Mouse (Mus musculus): ENCODE results near the gene Prima1. TPM values are rescaled to one million over a fixed set of nuclear protein-coding genes. Genes with fewer than 3 reads are reported as not detected.

Prima1 gene
- not detected for polyA plus RNA-seq (2012; fragmentation: generic; extraction: Trizol)

- H3K27me3 ChIP-seq (ENCODE audit: control insufficient read depth, insufficient read depth, insufficient read length) = no peaks in the 10 kb centered on the region
- TF ChIP-seq SRF (IDR thresholded peaks at IDR 0.05; ENCODE audit: control insufficient read depth, insufficient read length, low read depth) = no peak
- TF ChIP-seq TCF3 (IDR thresholded peaks at IDR 0.05; ENCODE audit: insufficient read length, low read depth) = no peak
- TF ChIP-seq E2F4 (IDR thresholded peaks at IDR 0.05; ENCODE audit: insufficient read depth) = no peak
- TF ChIP-seq MYOD1 (IDR thresholded peaks at IDR 0.05; ENCODE audit: control insufficient read depth in 1 of 3, insufficient read length in 2 of 3, low read depth in 2 of 3) = no peak
- TF ChIP-seq CEBPB (IDR thresholded peaks at IDR 0.05; ENCODE audit: insufficient read depth, poor library complexity, severe bottlenecking) = no peak
- TF ChIP-seq TCF12 (IDR thresholded peaks at IDR 0.05; ENCODE audit: insufficient read depth, poor library complexity, severe bottlenecking) = no peak
- TF ChIP-seq USF1 (IDR thresholded peaks at IDR 0.05; ENCODE audit: low read depth) = no peak
- TF ChIP-seq MYOG (IDR thresholded peaks at IDR 0.05; ENCODE audit: control insufficient read depth in 1 of 3, insufficient read depth in 1 of 3, insufficient read length in 2 of 3, low read depth in 2 of 3) = no peak
- no peak for TF ChIP-seq POLR2A (IDR thresholded peaks at IDR 0.05; ENCODE audit: insufficient read length, low read depth)
- no peak for TF ChIP-seq POLR2AphosphoS2 (IDR thresholded peaks at IDR 0.05; ENCODE audit: insufficient read length, low read depth)
- no peak for TF ChIP-seq MAX (IDR thresholded peaks at IDR 0.05; ENCODE audit: low read depth)
- TF ChIP-seq REST (IDR thresholded peaks at IDR 0.05; ENCODE audit: insufficient read depth, insufficient read length) = no peak
- no peaks in the 10 kb centered on the region for H3K36me3 ChIP-seq (ENCODE audit: control insufficient read depth, insufficient read depth)
These were observed at the start of gene Prima1 for GRCm38 (mm10) chr12:103242083-103242581. Gene Prima1 (minus strand): TSS chr12:103242150.

GRCm38 (mm10) chr12:103287276-103287675, 45.3 kb upstream of the Prima1 start:
- TF ChIP-seq REST (IDR thresholded peaks at IDR 0.05; ENCODE audit: insufficient read depth, insufficient read length) (no peak), USF1 (IDR thresholded peaks at IDR 0.05; ENCODE audit: low read depth) (no peak), POLR2AphosphoS2 (IDR thresholded peaks at IDR 0.05; ENCODE audit: insufficient read length, low read depth) (no peak), TCF12 (IDR thresholded peaks at IDR 0.05; ENCODE audit: insufficient read depth, poor library complexity, severe bottlenecking) (no peak), MYOD1 (IDR thresholded peaks at IDR 0.05; ENCODE audit: control insufficient read depth in 1 of 3, insufficient read length in 2 of 3, low read depth in 2 of 3) (no peak), SRF (IDR thresholded peaks at IDR 0.05; ENCODE audit: control insufficient read depth, insufficient read length, low read depth) (no peak), TCF3 (IDR thresholded peaks at IDR 0.05; ENCODE audit: insufficient read length, low read depth) (no peak), MYOG (IDR thresholded peaks at IDR 0.05; ENCODE audit: control insufficient read depth in 1 of 3, insufficient read depth in 1 of 3, insufficient read length in 2 of 3, low read depth in 2 of 3) (no peak)

More at GRCm38 (mm10) chr12:103242083-103242581, at the start of gene Prima1:
- H3ac ChIP-seq (ENCODE audit: control insufficient read depth, insufficient read length) = no peak within 1 kb of the TSS
- no peak within 1 kb of the TSS for H3K4me3 ChIP-seq
- H3K79me2 ChIP-seq (ENCODE audit: control insufficient read depth, insufficient read depth) = no peaks in the 10 kb centered on the region
- no peak within 1 kb of the TSS for H3K4me2 ChIP-seq (ENCODE audit: low read depth)

GRCm38 (mm10) chr12:103283411-103283810, 41.5 kb upstream of the Prima1 start:
- Histone ChIP-seq H3K36me3 (ENCODE audit: control insufficient read depth, insufficient read depth) (no peaks in the 10 kb centered on the region), H3K4me2 (ENCODE audit: low read depth) (no peak overlapping the region), H3ac (ENCODE audit: control insufficient read depth, insufficient read length) (no peak overlapping the region), H3K27me3 (ENCODE audit: control insufficient read depth, insufficient read depth, insufficient read length) (no peaks in the 10 kb centered on the region), H3K79me2 (ENCODE audit: control insufficient read depth, insufficient read depth) (no peaks in the 10 kb centered on the region), H3K4me3 (no peak overlapping the region)
- TF ChIP-seq SRF (IDR thresholded peaks at IDR 0.05; ENCODE audit: control insufficient read depth, insufficient read length, low read depth) (no peak), MYOG (IDR thresholded peaks at IDR 0.05; ENCODE audit: control insufficient read depth in 1 of 3, insufficient read depth in 1 of 3, insufficient read length in 2 of 3, low read depth in 2 of 3) (no peak), TCF12 (IDR thresholded peaks at IDR 0.05; ENCODE audit: insufficient read depth, poor library complexity, severe bottlenecking) (no peak), E2F4 (IDR thresholded peaks at IDR 0.05; ENCODE audit: insufficient read depth) (no peak), USF1 (IDR thresholded peaks at IDR 0.05; ENCODE audit: low read depth) (no peak), REST (IDR thresholded peaks at IDR 0.05; ENCODE audit: insufficient read depth, insufficient read length) (no peak), TCF3 (IDR thresholded peaks at IDR 0.05; ENCODE audit: insufficient read length, low read depth) (no peak), CEBPB (IDR thresholded peaks at IDR 0.05; ENCODE audit: insufficient read depth, poor library complexity, severe bottlenecking) (no peak), POLR2AphosphoS2 (IDR thresholded peaks at IDR 0.05; ENCODE audit: insufficient read length, low read depth) (no peak), MAX (IDR thresholded peaks at IDR 0.05; ENCODE audit: low read depth) (no peak), MYOD1 (IDR thresholded peaks at IDR 0.05; ENCODE audit: control insufficient read depth in 1 of 3, insufficient read length in 2 of 3, low read depth in 2 of 3) (no peak), POLR2A (IDR thresholded peaks at IDR 0.05; ENCODE audit: insufficient read length, low read depth) (no peak)

More at GRCm38 (mm10) chr12:103287276-103287675, 45.3 kb upstream of the Prima1 start:
- H3K27me3 ChIP-seq (ENCODE audit: control insufficient read depth, insufficient read depth, insufficient read length) = no peaks in the 10 kb centered on the region
- no peaks in the 10 kb centered on the region for H3K79me2 ChIP-seq (ENCODE audit: control insufficient read depth, insufficient read depth)
- no peaks in the 10 kb centered on the region for H3K36me3 ChIP-seq (ENCODE audit: control insufficient read depth, insufficient read depth)
- H3ac ChIP-seq (ENCODE audit: control insufficient read depth, insufficient read length) = no peak overlapping the region
- H3K4me2 ChIP-seq (ENCODE audit: low read depth) = no peak overlapping the region
- H3K4me3 ChIP-seq = no peak overlapping the region

DNA sequence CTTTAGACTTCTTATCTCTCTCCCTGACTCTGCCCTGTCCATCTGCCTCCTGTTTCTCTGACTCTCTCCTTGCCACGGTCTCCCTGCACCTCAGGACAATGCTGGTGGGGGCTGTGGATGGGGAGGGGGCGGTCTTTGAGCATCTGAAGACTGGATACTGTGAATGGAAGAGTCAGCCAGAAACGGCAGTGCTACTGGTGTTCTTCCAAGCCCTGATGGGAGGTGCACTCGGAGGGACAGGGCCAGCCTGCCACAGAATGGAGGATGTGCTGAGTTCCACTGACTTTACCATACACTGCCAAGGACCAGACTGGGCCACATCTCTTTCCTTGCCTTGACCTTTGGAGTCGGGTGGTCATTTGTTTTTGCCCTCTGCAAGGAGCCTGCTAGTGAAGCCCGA, 41.0 kb upstream of the Prima1 start:
- no peaks in the 10 kb centered on the region for H3K36me3 ChIP-seq (ENCODE audit: control insufficient read depth, insufficient read depth)
- no peaks in the 10 kb centered on the region for H3K27me3 ChIP-seq (ENCODE audit: control insufficient read depth, insufficient read depth, insufficient read length)
- H3K79me2 ChIP-seq (ENCODE audit: control insufficient read depth, insufficient read depth) = no peaks in the 10 kb centered on the region
- no peak overlapping the region for H3K4me2 ChIP-seq (ENCODE audit: low read depth)
- TF ChIP-seq MYOD1 (IDR thresholded peaks at IDR 0.05; ENCODE audit: control insufficient read depth in 1 of 3, insufficient read length in 2 of 3, low read depth in 2 of 3) (no peak), REST (IDR thresholded peaks at IDR 0.05; ENCODE audit: insufficient read depth, insufficient read length) (no peak), USF1 (IDR thresholded peaks at IDR 0.05; ENCODE audit: low read depth) (no peak), E2F4 (IDR thresholded peaks at IDR 0.05; ENCODE audit: insufficient read depth) (no peak), CEBPB (IDR thresholded peaks at IDR 0.05; ENCODE audit: insufficient read depth, poor library complexity, severe bottlenecking) (no peak), POLR2AphosphoS2 (IDR thresholded peaks at IDR 0.05; ENCODE audit: insufficient read length, low read depth) (no peak), MAX (IDR thresholded peaks at IDR 0.05; ENCODE audit: low read depth) (no peak), SRF (IDR thresholded peaks at IDR 0.05; ENCODE audit: control insufficient read depth, insufficient read length, low read depth) (no peak), TCF12 (IDR thresholded peaks at IDR 0.05; ENCODE audit: insufficient read depth, poor library complexity, severe bottlenecking) (no peak), POLR2A (IDR thresholded peaks at IDR 0.05; ENCODE audit: insufficient read length, low read depth) (no peak)
- H3ac ChIP-seq (ENCODE audit: control insufficient read depth, insufficient read length) = no peak overlapping the region
- no peak overlapping the region for H3K4me3 ChIP-seq
